Mouse (Mus musculus) embryonic facial prominence, embryonic 11.5 days (tissue): ENCODE measurements at regions not wholly inside any gene's neighbourhood (a gene's known extent, or its start where the extent isn't known, plus 50 kb on each side); places are given as distances from the start of the nearest gene placed in this dataset.
A peak's percentile ranks its signal among the peaks of the same experiment; 100 is the strongest.

Experiments used
- ATAC-seq: fragments of 200-750 bp; cut with Nextera tagmentation; replicated peaks from 2 replicates; pipeline ENCODE4 v1.8.0; 2017; ENCODE audit warnings: low read depth; ENCODE audit not compliant: insufficient number of reproducible peaks, low FRiP score, low TSS enrichment
- DNase-seq: peaks from one replicate; pipeline ENCODE4 v3.0.0-alpha.2; 2015; ENCODE audit warnings: low spot score
- H3K27ac ChIP-seq: fragments of 300-500 bp; sonication (generic); replicated peaks from 2 replicates; pipeline ENCODE4 v1.5.1; 2014; ENCODE audit warnings: mild to moderate bottlenecking, low read depth, low read length, control low read depth
- H3K27me3 ChIP-seq: fragments of 300-500 bp; sonication (generic); 2 replicates; pipeline ENCODE4 v1.6.1; 2014; ENCODE audit warnings: mild to moderate bottlenecking, low read length, moderate library complexity, mixed read lengths; ENCODE audit not compliant: control insufficient read depth, insufficient read depth
- H3K36me3 ChIP-seq: fragments of 300-500 bp; sonication (generic); replicated peaks from 2 replicates; pipeline ENCODE4 v1.6.1; 2014; ENCODE audit warnings: low read depth, mild to moderate bottlenecking, low read length, moderate library complexity, mixed read lengths; ENCODE audit not compliant: control insufficient read depth, insufficient read depth
- H3K4me1 ChIP-seq: fragments of 300-500 bp; sonication (generic); 2 replicates; pipeline ENCODE4 v1.6.1; 2014; ENCODE audit warnings: low read length, mixed read lengths; ENCODE audit not compliant: control insufficient read depth, insufficient read depth
- H3K4me2 ChIP-seq: fragments of 300-500 bp; sonication (generic); 2 replicates; pipeline ENCODE4 v1.6.1; 2014; ENCODE audit warnings: low read depth, mild to moderate bottlenecking, control low read depth, low read length, moderate library complexity
- H3K4me3 ChIP-seq: fragments of 300-500 bp; sonication (generic); 2 replicates; pipeline ENCODE4 v1.5.1; 2014; ENCODE audit warnings: low read depth, low read length, control low read depth
- H3K9ac ChIP-seq: fragments of 300-500 bp; sonication (generic); replicated peaks from 2 replicates; pipeline ENCODE4 v1.6.1; 2014; ENCODE audit warnings: mild to moderate bottlenecking, control low read depth, low read length
- H3K9me3 ChIP-seq: fragments of 300-500 bp; sonication (generic); replicated peaks from 2 replicates; pipeline ENCODE4 v1.6.1; 2016; ENCODE audit warnings: mild to moderate bottlenecking, low read length, inconsistent platforms, mixed read lengths; ENCODE audit not compliant: control insufficient read depth
- WGBS: fragments of 180-500 bp; shearing (Covaris S2); extraction: QIAGEN DNeasy Blood & Tissue Kit; methylation state at CpG from one replicate; pipeline ENCODE4 v1.1.7; 2014; 5-methylcytosine and 5-hydroxymethylcytosine counted together

DNA sequence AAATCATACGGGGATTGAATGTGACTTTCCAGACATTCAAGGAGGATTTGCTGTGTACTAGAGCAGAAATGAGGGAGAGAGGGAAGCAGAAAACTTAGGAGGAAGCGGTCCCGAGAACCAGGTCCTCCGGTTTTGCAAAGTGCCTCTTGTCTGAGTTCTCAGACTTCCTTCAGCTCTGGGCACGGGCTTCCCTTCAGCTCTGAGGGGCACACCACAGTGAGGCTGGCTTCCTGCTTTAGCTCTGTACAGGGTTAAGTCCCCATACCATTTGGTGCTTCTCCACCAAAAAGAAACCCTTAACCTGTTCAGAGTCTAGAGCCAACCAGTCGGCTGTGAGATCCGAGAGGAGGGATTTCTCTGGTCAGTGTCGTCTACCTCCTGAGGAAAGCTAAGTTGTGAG is 167.8 kb upstream of the Sh3bp4 start:
- Histone ChIP-seq H3K9me3 (no peaks in the 10 kb centered on the region), H3K27ac (no peak overlapping the region), H3K27me3 (no peaks in the 10 kb centered on the region), H3K9ac (no peak overlapping the region), H3K36me3 (no peaks in the 10 kb centered on the region), H3K4me2 (no peak overlapping the region), H3K4me1 (no peaks in the 10 kb centered on the region), H3K4me3 (no peak overlapping the region)
- WGBS: 81% methylated on average over 8 of the region's 8 CpGs
- ATAC-seq (no peak), DNase-seq (no peak)

DNA sequence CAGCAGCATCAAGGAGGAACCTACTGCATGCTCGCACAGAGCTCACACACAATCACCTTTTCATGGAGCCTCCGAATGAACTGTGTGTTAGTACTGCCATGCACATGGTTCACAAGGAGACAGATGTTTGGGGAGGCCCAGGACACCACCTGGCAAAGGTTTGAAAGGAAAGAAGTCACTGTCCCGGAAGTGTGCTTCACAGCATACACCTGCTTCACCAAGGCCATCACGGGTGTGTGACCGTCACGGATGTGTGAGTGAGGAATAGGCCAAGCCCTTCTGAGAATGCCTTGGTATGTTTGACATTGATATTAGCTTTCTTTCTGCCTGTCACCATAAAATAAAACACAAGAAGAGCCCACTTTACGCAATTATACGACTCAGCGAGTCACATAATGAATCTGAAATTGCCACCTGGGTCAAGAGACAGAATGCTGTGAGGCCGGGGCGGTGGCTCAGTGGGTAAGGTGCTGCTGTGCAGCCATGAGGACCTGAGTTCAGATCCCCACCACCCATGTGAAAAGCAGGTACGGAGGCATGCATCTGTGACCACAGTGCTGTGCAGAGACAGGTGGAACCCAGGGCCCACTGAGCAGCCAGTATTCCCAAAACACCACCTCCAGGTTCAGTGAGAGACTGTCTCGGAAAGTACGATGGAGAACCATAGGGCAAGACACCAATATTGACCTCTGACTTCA is 162.3 kb upstream of the Sh3bp4 start:
- Histone ChIP-seq H3K4me3 (no peak overlapping the region), H3K4me2 (no peak overlapping the region), H3K36me3 (no peaks in the 10 kb centered on the region), H3K9ac (no peak overlapping the region), H3K27me3 (no peaks in the 10 kb centered on the region), H3K4me1 (no peaks in the 10 kb centered on the region), H3K27ac (no peak overlapping the region), H3K9me3 (no peaks in the 10 kb centered on the region)
- no peak for ATAC-seq
- no peak for DNase-seq
- 91% methylated on average over 14 of the region's 14 CpGs for WGBS

DNA sequence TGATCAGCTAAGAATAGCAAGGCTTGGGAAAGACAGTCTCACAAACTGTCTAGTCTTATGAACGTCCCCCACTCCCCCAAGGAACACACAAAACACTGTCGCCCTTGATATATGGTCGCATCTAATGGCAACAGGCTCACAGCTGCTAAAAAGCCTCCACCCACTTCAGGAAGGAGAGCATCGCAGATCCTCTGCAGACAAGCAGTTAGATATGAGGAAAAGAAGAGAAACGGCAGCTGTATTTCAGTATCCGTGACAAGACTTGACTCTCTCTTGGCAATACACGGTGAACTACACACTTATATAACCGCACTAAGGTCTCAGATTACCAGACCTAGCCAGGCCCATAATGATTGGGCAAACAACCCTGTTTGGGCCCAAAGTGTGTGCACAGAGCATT is 161.5 kb upstream of the Sh3bp4 start:
- Histone ChIP-seq H3K9ac (no peak overlapping the region), H3K9me3 (no peaks in the 10 kb centered on the region), H3K36me3 (no peaks in the 10 kb centered on the region), H3K4me1 (no peaks in the 10 kb centered on the region), H3K4me3 (no peak overlapping the region), H3K4me2 (no peak overlapping the region), H3K27me3 (no peaks in the 10 kb centered on the region), H3K27ac (no peak overlapping the region)
- WGBS: 73% methylated on average over 8 of the region's 8 CpGs
- DNase-seq: no peak
- no peak for ATAC-seq

DNA sequence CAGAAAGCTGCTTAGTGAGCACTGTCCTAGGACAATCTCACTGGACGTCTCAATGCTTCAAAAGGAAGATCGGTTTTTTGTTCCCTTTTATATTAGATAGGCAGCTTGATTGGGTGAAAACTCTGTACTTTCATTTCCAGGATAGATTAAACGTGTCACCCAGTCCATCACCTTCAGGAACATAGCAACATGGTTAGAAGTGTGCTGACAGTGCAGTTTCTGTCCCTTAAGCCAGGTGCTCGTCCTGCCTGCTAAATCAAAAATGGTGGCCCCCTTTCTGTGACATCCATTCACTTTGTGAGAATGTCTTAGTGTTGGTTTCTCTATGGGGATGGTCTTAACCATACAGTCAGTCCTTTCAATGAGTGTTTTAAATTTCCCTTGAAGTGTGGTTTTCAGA is 160.9 kb upstream of the Sh3bp4 start:
- no peak overlapping the region for H3K4me2 ChIP-seq
- 72% methylated on average over 4 of the region's 4 CpGs for WGBS

DNA sequence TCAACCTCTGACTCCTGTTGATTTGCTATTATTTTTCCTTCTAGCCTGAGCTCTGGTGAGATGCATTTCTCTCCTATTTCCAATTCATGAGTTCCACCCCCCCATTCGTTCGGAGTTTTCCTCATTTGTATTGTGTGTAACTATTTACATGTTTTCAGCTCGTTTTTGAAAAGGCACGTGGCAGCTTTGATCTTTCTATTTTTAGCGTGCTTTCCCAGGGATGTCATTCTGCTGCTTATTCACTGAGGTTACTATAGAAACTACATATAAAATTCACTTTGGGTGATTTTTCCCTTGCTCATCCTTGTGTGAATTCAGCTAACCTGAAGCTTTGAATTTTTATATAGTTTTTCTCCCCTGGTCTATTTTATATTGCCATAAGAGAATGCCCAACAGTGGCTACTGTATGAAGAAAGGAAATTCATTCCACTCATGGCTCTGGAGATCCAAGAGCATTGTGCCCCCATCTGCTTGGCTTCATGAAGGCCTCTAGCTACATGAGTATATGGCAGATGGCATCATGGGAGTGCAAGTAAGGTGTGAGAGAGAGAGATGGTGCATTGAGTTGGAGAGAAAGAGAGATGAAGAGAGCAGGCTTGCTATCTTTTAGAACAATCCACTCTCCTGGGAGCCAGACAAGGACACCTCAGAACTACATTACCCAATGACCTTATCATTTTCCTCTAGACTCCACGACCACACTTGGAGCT is 160.2 kb upstream of the Sh3bp4 start:
- Histone ChIP-seq H3K9me3 (no peaks in the 10 kb centered on the region), H3K36me3 (no peaks in the 10 kb centered on the region), H3K4me3 (no peak overlapping the region), H3K4me2 (no peak overlapping the region), H3K9ac (no peak overlapping the region), H3K4me1 (no peaks in the 10 kb centered on the region), H3K27ac (no peak overlapping the region), H3K27me3 (no peaks in the 10 kb centered on the region)
- WGBS: 77% methylated on average over 6 of the region's 6 CpGs
- ATAC-seq (no peak), DNase-seq (no peak)

More for the DNA sequence above, 160.9 kb upstream of the Sh3bp4 start:
- H3K27me3 ChIP-seq: no peaks in the 10 kb centered on the region
- ATAC-seq: no peak
- H3K36me3 ChIP-seq: no peaks in the 10 kb centered on the region
- H3K4me3 ChIP-seq: no peak overlapping the region
- no peaks in the 10 kb centered on the region for H3K4me1 ChIP-seq
- no peaks in the 10 kb centered on the region for H3K9me3 ChIP-seq
- H3K27ac ChIP-seq: no peak overlapping the region
- no peak overlapping the region for H3K9ac ChIP-seq
- DNase-seq: no peak

DNA sequence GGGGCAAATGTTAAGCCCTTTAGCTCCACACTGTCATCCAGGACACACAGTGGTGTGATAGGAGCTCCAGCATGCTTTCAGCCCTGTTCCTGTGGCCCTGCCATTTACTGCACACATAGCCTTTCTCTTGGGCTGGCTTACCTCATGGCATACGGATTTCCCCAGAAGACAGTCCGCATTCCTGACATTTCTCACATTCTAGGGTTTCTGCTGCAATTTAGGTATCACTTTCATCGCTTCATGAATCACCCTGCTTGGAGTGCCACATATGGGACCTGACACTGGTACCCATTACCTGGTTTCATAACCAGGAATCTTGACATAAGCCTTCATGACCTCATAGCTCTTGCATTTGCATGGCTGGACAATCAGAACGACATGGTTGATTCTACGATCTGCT is 158.5 kb upstream of the Sh3bp4 start:
- Histone ChIP-seq H3K4me2 (no peak overlapping the region), H3K4me3 (no peak overlapping the region), H3K9me3 (no peaks in the 10 kb centered on the region), H3K27me3 (no peaks in the 10 kb centered on the region), H3K27ac (no peak overlapping the region), H3K4me1 (no peaks in the 10 kb centered on the region), H3K9ac (no peak overlapping the region), H3K36me3 (no peaks in the 10 kb centered on the region)
- 67% methylated on average over 5 of the region's 5 CpGs for WGBS
- ATAC-seq (no peak), DNase-seq (peak; percentile 17)

DNA sequence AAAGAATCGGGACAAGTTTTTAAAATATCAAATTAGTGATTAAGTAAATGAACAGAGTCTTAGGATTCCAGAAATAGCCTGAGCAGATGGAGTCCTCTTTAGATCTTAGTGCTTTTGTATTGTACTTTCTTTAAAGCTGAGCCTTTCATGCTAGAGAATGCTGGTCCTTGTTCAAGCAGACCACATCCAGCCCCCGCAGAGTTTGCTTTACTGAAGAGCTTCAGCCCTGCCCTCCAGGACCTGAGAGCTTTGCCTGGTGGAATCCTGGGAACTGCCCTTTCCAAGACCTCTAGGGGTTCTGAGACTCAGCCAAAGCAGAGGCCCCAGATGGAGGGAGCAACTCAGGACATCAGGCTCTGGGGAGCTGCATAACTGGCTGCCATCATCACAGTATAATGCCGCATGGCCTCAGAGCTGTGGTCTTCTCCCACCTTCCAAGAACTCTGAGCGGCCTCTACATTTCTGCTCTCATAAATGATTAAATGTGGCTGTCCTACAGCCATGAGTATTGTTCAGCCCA is 153.6 kb upstream of the Sh3bp4 start:
- no peak for DNase-seq
- Histone ChIP-seq H3K4me1 (no peaks in the 10 kb centered on the region), H3K4me2 (no peak overlapping the region), H3K9me3 (no peaks in the 10 kb centered on the region), H3K27ac (no peak overlapping the region), H3K36me3 (no peaks in the 10 kb centered on the region), H3K9ac (no peak overlapping the region), H3K4me3 (no peak overlapping the region), H3K27me3 (no peaks in the 10 kb centered on the region)
- 76% methylated on average over 4 of the region's 4 CpGs for WGBS
- no peak for ATAC-seq

DNA sequence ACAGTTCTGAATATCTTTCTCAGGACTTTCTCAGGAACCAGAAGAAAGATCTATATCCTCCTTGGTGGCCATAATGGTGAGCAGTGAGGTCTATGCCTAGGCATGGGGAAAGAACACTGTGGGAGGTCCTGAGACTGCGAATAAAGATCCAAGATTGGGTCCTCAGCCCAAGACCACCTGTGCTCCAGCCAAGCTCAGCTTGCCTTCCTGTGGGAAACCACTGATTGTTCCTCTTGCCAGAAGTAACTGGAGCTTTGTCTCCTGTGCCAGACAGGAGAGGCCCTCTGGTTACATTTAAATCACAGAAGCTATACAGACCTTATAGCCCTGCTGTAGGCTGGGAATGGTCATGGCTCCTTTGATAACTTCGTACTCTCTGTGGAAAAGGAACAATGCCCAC is 148.8 kb upstream of the Sh3bp4 start:
- 54% methylated on average over 2 of the region's 2 CpGs for WGBS
- H3K4me1 ChIP-seq: no peaks in the 10 kb centered on the region
- H3K9ac ChIP-seq: no peak overlapping the region
- DNase-seq (no peak), ATAC-seq (no peak)
- H3K36me3 ChIP-seq: no peaks in the 10 kb centered on the region
- H3K9me3 ChIP-seq: no peaks in the 10 kb centered on the region
- no peaks in the 10 kb centered on the region for H3K27me3 ChIP-seq
- H3K27ac ChIP-seq: no peak overlapping the region
- no peak overlapping the region for H3K4me2 ChIP-seq
- H3K4me3 ChIP-seq: no peak overlapping the region
